Mouse (Mus musculus): Measurements from ENCODE around the gene Mxra8. TPM values are rescaled to one million over a fixed set of nuclear protein-coding genes. Genes with fewer than 3 reads are reported as not detected.

Mxra8 gene
- polyA plus RNA-seq, 1 experiment = 23.8 TPM

- DNase-seq = no peak
- H3K4me1 ChIP-seq (ENCODE audit: control insufficient read depth, insufficient read depth, low read length) = peaks cover 11% of the 10 kb centered on the region
- no peak overlapping the region for H3K27ac ChIP-seq (ENCODE audit: insufficient read depth, low read length)
- H3K4me3 ChIP-seq (replicated peaks; ENCODE audit: insufficient read depth, low read depth, low read length) = no peak overlapping the region
- WGBS = 39% methylated on average over 8 of the region's 8 CpGs
- no peak for TF ChIP-seq POLR2A (IDR thresholded peaks at IDR 0.05; ENCODE audit: borderline replicate concordance, insufficient read depth, low read length)
- TF ChIP-seq CTCF (IDR thresholded peaks at IDR 0.05; ENCODE audit: borderline replicate concordance, insufficient read depth, low read depth, low read length) = no peak
- no peaks in the 10 kb centered on the region for H3K27me3 ChIP-seq (ENCODE audit: control insufficient read depth, insufficient read depth, low read length)
These were observed 1.0 kb upstream of the Mxra8 start for GRCm38 (mm10) chr4:155838187-155839153.

- Histone ChIP-seq H3K4me1 (ENCODE audit: control insufficient read depth, insufficient read depth, low read length) (peaks cover 11% of the 10 kb centered on the region), H3K27ac (ENCODE audit: insufficient read depth, low read length) (0 out of 2 replicates have a peak overlapping the region, but pooled peaks have one; percentile 22), H3K4me3 (replicated peaks; ENCODE audit: insufficient read depth, low read depth, low read length) (no peak overlapping the region), H3K27me3 (ENCODE audit: control insufficient read depth, insufficient read depth, low read length) (no peaks in the 10 kb centered on the region)
- no peak for DNase-seq
- no peak for TF ChIP-seq POLR2A (IDR thresholded peaks at IDR 0.05; ENCODE audit: borderline replicate concordance, insufficient read depth, low read length)
- TF ChIP-seq CTCF (IDR thresholded peaks at IDR 0.05; ENCODE audit: borderline replicate concordance, insufficient read depth, low read depth, low read length) = no peak
- WGBS = 38% methylated on average over 8 of the region's 8 CpGs
These were observed 859 bp downstream of the Mxra8 start for GRCm38 (mm10) chr4:155840076-155841002.

- no peak for TF ChIP-seq POLR2A (IDR thresholded peaks at IDR 0.05; ENCODE audit: borderline replicate concordance, insufficient read depth, low read length)
- TF ChIP-seq CTCF (IDR thresholded peaks at IDR 0.05; ENCODE audit: borderline replicate concordance, insufficient read depth, low read depth, low read length) = no peak
- 5% methylated on average over 32 of the region's 32 CpGs for WGBS
- peak in 1 of 2 experiments; percentile 35 for DNase-seq
- Histone ChIP-seq H3K27me3 (ENCODE audit: control insufficient read depth, insufficient read depth, low read length) (no peaks in the 10 kb centered on the region), H3K4me3 (replicated peaks; ENCODE audit: insufficient read depth, low read depth, low read length) (peak overlapping the region; percentile 28), H3K4me1 (ENCODE audit: control insufficient read depth, insufficient read depth, low read length) (peaks cover 11% of the 10 kb centered on the region), H3K27ac (ENCODE audit: insufficient read depth, low read length) (no peak overlapping the region)
These were observed 1.5 kb downstream of the Mxra8 start for GRCm38 (mm10) chr4:155841003-155841454.

GRCm38 (mm10) chr4:155841651-155842270, 2.3 kb downstream of the Mxra8 start:
- Histone ChIP-seq H3K27me3 (ENCODE audit: control insufficient read depth, insufficient read depth, low read length) (no peaks in the 10 kb centered on the region), H3K4me3 (replicated peaks; ENCODE audit: insufficient read depth, low read depth, low read length) (peak overlapping the region; percentile 28)
- 30% methylated on average over 38 of the region's 38 CpGs for WGBS

GRCm38 (mm10) chr4:155843231-155843630, 3.8 kb downstream of the Mxra8 start:
- no peak for DNase-seq

More at GRCm38 (mm10) chr4:155841651-155842270, 2.3 kb downstream of the Mxra8 start:
- no peak overlapping the region for H3K27ac ChIP-seq (ENCODE audit: insufficient read depth, low read length)
- no peak for TF ChIP-seq CTCF (IDR thresholded peaks at IDR 0.05; ENCODE audit: borderline replicate concordance, insufficient read depth, low read depth, low read length)
- TF ChIP-seq POLR2A (IDR thresholded peaks at IDR 0.05; ENCODE audit: borderline replicate concordance, insufficient read depth, low read length) = no peak
- peak; percentile 41 to 54 for DNase-seq
- H3K4me1 ChIP-seq (ENCODE audit: control insufficient read depth, insufficient read depth, low read length) = peaks cover 14% of the 10 kb centered on the region

GRCm38 (mm10) chr4:155846871-155847578, 7.5 kb downstream of the Mxra8 start, which contains the start of gene Dvl1:
TSS of gene Dvl1 (plus strand) at chr4:155847402.
- Histone ChIP-seq H3K4me3 (replicated peaks; ENCODE audit: insufficient read depth, low read depth, low read length) (peak within 1 kb of the TSS; percentile 92), H3K27me3 (ENCODE audit: control insufficient read depth, insufficient read depth, low read length) (no peaks in the 10 kb centered on the region), H3K27ac (ENCODE audit: insufficient read depth, low read length) (peak within 1 kb of the TSS; percentile 68), H3K4me1 (ENCODE audit: control insufficient read depth, insufficient read depth, low read length) (peaks cover 26% of the 10 kb centered on the region)
- TF ChIP-seq POLR2A (IDR thresholded peaks at IDR 0.05; ENCODE audit: borderline replicate concordance, insufficient read depth, low read length) = peak; percentile 89; the same call in 1 of the 2 replicates
- no peak; the same call in 1 of the 2 replicates for TF ChIP-seq CTCF (IDR thresholded peaks at IDR 0.05; ENCODE audit: borderline replicate concordance, insufficient read depth, low read depth, low read length)
- 2% methylated on average over 59 of the region's 65 CpGs for WGBS
- DNase-seq = peak; percentile 91 to 98

More at GRCm38 (mm10) chr4:155843231-155843630, 3.8 kb downstream of the Mxra8 start:
- Histone ChIP-seq H3K27ac (ENCODE audit: insufficient read depth, low read length) (no peak overlapping the region), H3K4me1 (ENCODE audit: control insufficient read depth, insufficient read depth, low read length) (peaks cover 10% of the 10 kb centered on the region), H3K27me3 (ENCODE audit: control insufficient read depth, insufficient read depth, low read length) (no peaks in the 10 kb centered on the region), H3K4me3 (replicated peaks; ENCODE audit: insufficient read depth, low read depth, low read length) (no peak overlapping the region)
- WGBS = 85% methylated on average over 5 of the region's 5 CpGs
- TF ChIP-seq POLR2A (IDR thresholded peaks at IDR 0.05; ENCODE audit: borderline replicate concordance, insufficient read depth, low read length) (no peak), CTCF (IDR thresholded peaks at IDR 0.05; ENCODE audit: borderline replicate concordance, insufficient read depth, low read depth, low read length) (no peak)

All from cerebellum, adult 2 months (tissue).